Mouse (Mus musculus) gastrocnemius, postnatal 14 days (tissue): ENCODE measurements around the gene Eno3. TPM values are rescaled to one million over a fixed set of nuclear protein-coding genes. Genes with fewer than 3 reads are reported as not detected.

Experiments used
- DNase-seq: peaks from one replicate; pipeline ENCODE4 v3.0.0; 2021; ENCODE audit warnings: mixed read lengths
- intact Hi-C: fragments of 180-260 bp; cut with DNase I; formaldehyde crosslinking; loops from one replicate; pipeline ENCODE4 v1.15.1; 2025; ENCODE audit warnings: low total_unique reads
- total RNA-seq, 2 experiments: library from RNA; stranded (reverse); gene quantifications; 2 replicates each; pipeline ENCODE4 v1.2.3; 2021

The Eno3 gene
- total RNA-seq, 2 experiments from 2014 or later: 6,763 to 7,262 TPM

GRCm38 (mm10) chr11:70669582-70670345, 12.8 kb downstream of the Eno3 start:
- intact Hi-C loops: no loop called here
- peak; percentile 78 for DNase-seq

- no peak for DNase-seq
- intact Hi-C loops: no loop called here
Measured at GRCm38 (mm10) chr11:70670483-70670882, 13.5 kb downstream of the Eno3 start.

- DNase-seq: no peak
- intact Hi-C loops: no loop called here
Measured at GRCm38 (mm10) chr11:70671333-70672047, 14.5 kb downstream of the Eno3 start.

- intact Hi-C loops: no loop called here
- no peak for DNase-seq
Measured at GRCm38 (mm10) chr11:70674014-70674413, 17.0 kb downstream of the Eno3 start.

- intact Hi-C loops: no loop called here
- no peak for DNase-seq
Measured at GRCm38 (mm10) chr11:70674501-70674900, 17.5 kb downstream of the Eno3 start.

GRCm38 (mm10) chr11:70678092-70678491, 21.1 kb downstream of the Eno3 start:
- no peak for DNase-seq
- intact Hi-C loops: no loop called here

GRCm38 (mm10) chr11:70678576-70678975, 21.6 kb downstream of the Eno3 start:
- intact Hi-C loops: no loop called here
- no peak for DNase-seq

GRCm38 (mm10) chr11:70679361-70679760, 22.4 kb downstream of the Eno3 start:
- intact Hi-C loops: no loop called here
- no peak for DNase-seq

GRCm38 (mm10) chr11:70679894-70680293, 22.9 kb downstream of the Eno3 start:
- intact Hi-C loops: loop anchor here (5.0 kb wide), 1 partner anchor 77 kb away; no protein-coding TSS in a partner anchor
- no peak for DNase-seq

GRCm38 (mm10) chr11:70681170-70681569, 24.2 kb downstream of the Eno3 start:
- intact Hi-C loops: loop anchor here (5.0 kb wide), 1 partner anchor 76 kb away; no protein-coding TSS in a partner anchor
- DNase-seq: no peak

- no peak for DNase-seq
- intact Hi-C loops: loop anchor here (5.0 kb wide), 1 partner anchor 75 kb away; no protein-coding TSS in a partner anchor
Measured at GRCm38 (mm10) chr11:70681897-70682581, 25.0 kb downstream of the Eno3 start.

- no peak for DNase-seq
- intact Hi-C loops: loop anchor here (5.0 kb wide), 1 partner anchor 74 kb away; no protein-coding TSS in a partner anchor
Measured at GRCm38 (mm10) chr11:70683640-70684039, 26.6 kb downstream of the Eno3 start.

GRCm38 (mm10) chr11:70686901-70687566, 30.0 kb downstream of the Eno3 start:
- intact Hi-C loops: no loop called here
- no peak for DNase-seq

- peak; percentile 92 for DNase-seq
- intact Hi-C loops: no loop called here
Measured at GRCm38 (mm10) chr11:70687601-70688199, 30.7 kb downstream of the Eno3 start, which contains the start of gene Camta2. Gene Camta2, minus strand, starts transcription at chr11:70688105.

- intact Hi-C loops: no loop called here
- no peak for DNase-seq
Measured at GRCm38 (mm10) chr11:70688372-70688771, 31.4 kb downstream of the Eno3 start.

- DNase-seq: no peak
- intact Hi-C loops: no loop called here
Measured at GRCm38 (mm10) chr11:70689578-70689977, 32.6 kb downstream of the Eno3 start.

- intact Hi-C loops: no loop called here
- DNase-seq: no peak
Measured at GRCm38 (mm10) chr11:70693504-70693903, 36.5 kb downstream of the Eno3 start.

- intact Hi-C loops: no loop called here
- DNase-seq: no peak
Measured at GRCm38 (mm10) chr11:70697376-70697775, 40.4 kb downstream of the Eno3 start.

- intact Hi-C loops: no loop called here
- no peak for DNase-seq
Measured at GRCm38 (mm10) chr11:70699051-70699450, 42.0 kb downstream of the Eno3 start.
